Mouse (Mus musculus): ENCODE results near the gene Pbx3. TPM values are rescaled to one million over a fixed set of nuclear protein-coding genes. Genes with fewer than 3 reads are reported as not detected.

The Pbx3 gene
- polyA plus RNA-seq, 1 experiment from 2014 or later = 21.6 TPM

GRCm38 (mm10) chr2:34219150-34219549, 153.8 kb downstream of the Pbx3 start:
- no peak overlapping the region for H3K9ac ChIP-seq
- no peaks in the 10 kb centered on the region for H3K4me1 ChIP-seq
- no peak for ATAC-seq (ENCODE audit: insufficient number of reproducible peaks, low FRiP score, low TSS enrichment, low read depth)
- H3K36me3 ChIP-seq = no peaks in the 10 kb centered on the region
- H3K27me3 ChIP-seq = no peaks in the 10 kb centered on the region
- H3K4me2 ChIP-seq (replicated peaks) = no peak overlapping the region
- no peak overlapping the region for H3K4me3 ChIP-seq (replicated peaks)
- no peaks in the 10 kb centered on the region for H3K9me3 ChIP-seq (replicated peaks)
- 90% methylated on average over 1 of the region's 1 CpGs for WGBS
- no peak overlapping the region for H3K27ac ChIP-seq (replicated peaks)

DNA sequence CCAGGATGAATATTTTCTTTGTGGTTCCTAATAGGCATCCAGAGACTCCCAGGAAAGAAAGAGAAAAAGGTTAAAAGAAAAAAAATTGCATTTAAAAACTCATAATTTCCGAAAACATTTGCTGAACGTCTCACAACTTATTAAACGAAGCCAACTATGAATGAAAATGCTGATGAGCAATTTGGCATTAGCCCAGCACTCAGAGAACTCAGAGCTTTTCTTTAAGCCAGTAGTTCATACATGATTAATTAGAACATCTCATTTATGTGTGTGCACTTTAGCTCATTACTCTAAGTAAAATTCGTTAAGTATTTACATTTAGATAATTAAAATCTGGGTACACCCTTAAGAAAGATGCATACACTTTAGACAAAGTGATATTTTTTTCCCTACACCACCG, 155.3 kb downstream of the Pbx3 start:
- no peak overlapping the region for H3K4me3 ChIP-seq (replicated peaks)
- 60% methylated on average over 5 of the region's 5 CpGs for WGBS
- H3K27ac ChIP-seq (replicated peaks) = no peak overlapping the region
- no peak for ATAC-seq (ENCODE audit: insufficient number of reproducible peaks, low FRiP score, low TSS enrichment, low read depth)
- no peaks in the 10 kb centered on the region for H3K9me3 ChIP-seq (replicated peaks)
- H3K4me2 ChIP-seq (replicated peaks) = no peak overlapping the region
- H3K27me3 ChIP-seq = no peaks in the 10 kb centered on the region
- no peak overlapping the region for H3K9ac ChIP-seq
- no peaks in the 10 kb centered on the region for H3K36me3 ChIP-seq
- H3K4me1 ChIP-seq = no peaks in the 10 kb centered on the region

DNA sequence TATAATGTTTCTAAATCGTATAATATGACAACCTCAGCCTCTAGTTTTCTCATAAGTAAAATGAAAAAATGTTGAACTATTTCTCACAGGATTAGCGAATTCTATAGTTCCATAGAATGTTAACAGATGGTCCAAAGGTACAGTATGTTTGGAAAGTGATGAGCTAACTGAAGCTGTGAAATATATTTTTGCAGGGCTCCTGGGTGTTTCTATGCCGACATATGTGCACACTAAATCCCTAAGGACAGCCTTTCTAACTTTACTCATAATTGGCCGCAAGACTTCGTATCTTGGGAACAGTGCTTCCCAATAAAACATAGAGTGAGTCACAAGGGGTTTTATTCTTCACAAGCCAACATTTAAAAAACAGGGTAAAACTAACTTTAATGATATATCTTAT, 157.4 kb downstream of the Pbx3 start:
- ATAC-seq (ENCODE audit: insufficient number of reproducible peaks, low FRiP score, low TSS enrichment, low read depth) = no peak
- WGBS = 70% methylated on average over 5 of the region's 5 CpGs

GRCm38 (mm10) chr2:34212418-34212817, 160.5 kb downstream of the Pbx3 start:
- H3K9ac ChIP-seq = no peak overlapping the region
- no peak overlapping the region for H3K4me2 ChIP-seq (replicated peaks)
- WGBS = 91% methylated on average over 1 of the region's 1 CpGs
- no peaks in the 10 kb centered on the region for H3K9me3 ChIP-seq (replicated peaks)
- H3K27me3 ChIP-seq = no peaks in the 10 kb centered on the region
- no peak overlapping the region for H3K27ac ChIP-seq (replicated peaks)
- no peaks in the 10 kb centered on the region for H3K36me3 ChIP-seq
- ATAC-seq (ENCODE audit: insufficient number of reproducible peaks, low FRiP score, low TSS enrichment, low read depth) = no peak
- no peak overlapping the region for H3K4me3 ChIP-seq (replicated peaks)
- no peaks in the 10 kb centered on the region for H3K4me1 ChIP-seq

More for the DNA sequence above, 157.4 kb downstream of the Pbx3 start:
- H3K9ac ChIP-seq = no peak overlapping the region
- H3K4me2 ChIP-seq (replicated peaks) = no peak overlapping the region
- H3K27me3 ChIP-seq = no peaks in the 10 kb centered on the region
- no peak overlapping the region for H3K4me3 ChIP-seq (replicated peaks)
- H3K27ac ChIP-seq (replicated peaks) = no peak overlapping the region
- no peaks in the 10 kb centered on the region for H3K9me3 ChIP-seq (replicated peaks)
- no peaks in the 10 kb centered on the region for H3K36me3 ChIP-seq
- no peaks in the 10 kb centered on the region for H3K4me1 ChIP-seq

GRCm38 (mm10) chr2:34204797-34205196, 168.1 kb downstream of the Pbx3 start:
- H3K27me3 ChIP-seq = no peaks in the 10 kb centered on the region
- 92% methylated on average over 8 of the region's 8 CpGs for WGBS
- H3K4me1 ChIP-seq = no peaks in the 10 kb centered on the region
- peaks cover 10% of the 10 kb centered on the region; the same call in 1 of the 2 replicates for H3K36me3 ChIP-seq
- H3K4me2 ChIP-seq (replicated peaks) = no peak overlapping the region
- no peak overlapping the region for H3K4me3 ChIP-seq (replicated peaks)
- no peak overlapping the region for H3K27ac ChIP-seq (replicated peaks)
- no peaks in the 10 kb centered on the region for H3K9me3 ChIP-seq (replicated peaks)
- no peak for ATAC-seq (ENCODE audit: insufficient number of reproducible peaks, low FRiP score, low TSS enrichment, low read depth)
- no peak overlapping the region for H3K9ac ChIP-seq

DNA sequence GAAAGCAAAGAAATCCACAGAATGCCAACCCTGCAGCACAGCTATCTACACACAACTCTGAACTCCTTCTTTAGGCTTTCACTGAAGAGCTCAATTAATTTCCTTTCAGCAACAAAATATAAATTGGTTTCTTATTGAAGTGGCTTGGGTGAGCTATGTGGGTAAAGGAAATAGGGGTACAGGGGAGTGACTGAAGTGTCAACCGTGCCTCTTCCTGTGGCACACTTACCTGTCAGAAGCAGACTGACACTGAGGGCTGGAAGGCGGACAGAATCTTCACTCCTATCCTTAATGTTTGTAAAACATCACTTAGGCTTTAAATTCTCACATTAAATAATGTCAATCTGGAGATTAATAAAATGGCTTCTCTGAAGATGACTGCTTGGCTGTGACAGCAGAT, 168.6 kb downstream of the Pbx3 start:
- no peaks in the 10 kb centered on the region for H3K9me3 ChIP-seq (replicated peaks)
- ATAC-seq (ENCODE audit: insufficient number of reproducible peaks, low FRiP score, low TSS enrichment, low read depth) = no peak
- H3K9ac ChIP-seq = no peak overlapping the region
- no peaks in the 10 kb centered on the region for H3K27me3 ChIP-seq
- no peaks in the 10 kb centered on the region for H3K4me1 ChIP-seq
- no peak overlapping the region for H3K4me3 ChIP-seq (replicated peaks)
- no peak overlapping the region for H3K27ac ChIP-seq (replicated peaks)
- H3K36me3 ChIP-seq = peaks cover 10% of the 10 kb centered on the region; the same call in 1 of the 2 replicates
- H3K4me2 ChIP-seq (replicated peaks) = no peak overlapping the region
- 90% methylated on average over 2 of the region's 2 CpGs for WGBS

DNA sequence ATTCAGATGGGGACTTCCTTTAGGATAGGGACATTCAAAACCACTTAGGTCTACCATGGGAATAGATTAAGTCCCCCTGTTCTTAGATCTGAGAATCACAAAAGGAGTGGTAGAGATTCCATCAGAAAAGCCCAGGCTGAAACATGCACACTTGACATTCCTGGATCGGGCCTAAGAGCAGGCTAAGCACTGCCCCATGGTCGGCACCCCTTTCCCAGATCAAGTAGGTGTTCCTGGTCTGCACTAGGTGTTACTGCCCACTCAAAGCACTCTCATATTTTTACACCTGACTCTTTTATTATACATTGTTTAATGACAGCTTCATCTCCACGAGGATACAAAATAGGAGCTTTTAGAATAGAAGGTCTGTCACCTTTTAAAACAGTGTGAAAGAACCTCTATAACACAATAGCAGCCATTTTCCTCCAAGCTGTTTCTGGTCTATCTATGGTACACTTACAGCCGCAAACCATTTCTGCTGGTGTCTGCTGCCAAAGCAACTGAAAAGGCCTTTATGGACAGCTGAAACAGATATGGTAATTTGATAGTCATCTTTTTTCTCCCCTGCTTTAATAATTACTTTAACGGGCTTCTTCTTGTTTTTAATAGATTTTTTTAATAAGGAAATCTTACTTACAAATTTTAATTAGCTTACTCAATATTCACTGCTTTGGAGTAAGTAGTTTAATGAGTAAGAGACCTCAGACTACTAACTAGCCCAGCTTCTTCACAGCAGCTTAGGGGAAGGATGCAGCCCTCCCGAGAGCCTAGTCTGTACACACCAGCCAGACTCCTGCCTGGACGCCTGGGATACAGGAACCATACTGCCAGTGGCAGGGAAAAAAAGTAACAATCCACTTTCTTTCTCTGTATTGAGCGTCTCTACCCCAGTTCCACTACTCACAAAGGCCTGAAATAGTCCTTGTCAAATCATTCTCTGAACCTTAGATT, 178.8 kb downstream of the Pbx3 start:
- H3K27me3 ChIP-seq = no peaks in the 10 kb centered on the region
- WGBS = 63% methylated on average over 8 of the region's 8 CpGs
- H3K27ac ChIP-seq (replicated peaks) = no peak overlapping the region
- no peak overlapping the region for H3K9ac ChIP-seq
- no peak overlapping the region for H3K4me3 ChIP-seq (replicated peaks)
- no peak for ATAC-seq (ENCODE audit: insufficient number of reproducible peaks, low FRiP score, low TSS enrichment, low read depth)
- no peak overlapping the region for H3K4me2 ChIP-seq (replicated peaks)
- no peaks in the 10 kb centered on the region for H3K36me3 ChIP-seq
- no peaks in the 10 kb centered on the region for H3K9me3 ChIP-seq (replicated peaks)
- no peaks in the 10 kb centered on the region for H3K4me1 ChIP-seq

DNA sequence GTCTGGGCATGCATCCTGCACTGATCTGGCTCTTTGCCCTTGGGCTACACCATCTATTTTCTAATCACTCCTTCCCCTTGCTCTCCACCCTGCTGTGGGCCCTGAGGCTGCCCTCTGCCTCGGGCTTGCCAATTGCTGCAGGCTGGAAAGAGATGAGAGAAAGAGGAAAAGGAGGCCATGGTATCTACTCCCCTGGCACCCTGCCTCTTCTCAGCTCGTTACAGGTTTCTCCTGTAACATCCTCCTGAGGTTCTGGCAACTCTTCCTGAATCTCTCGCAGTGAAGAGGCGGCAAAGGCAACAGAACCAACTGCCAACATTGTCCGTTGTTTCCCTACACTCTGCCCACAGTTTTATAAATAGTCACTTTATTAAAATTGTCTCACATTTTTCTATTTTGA, 179.7 kb downstream of the Pbx3 start:
- ATAC-seq (ENCODE audit: insufficient number of reproducible peaks, low FRiP score, low TSS enrichment, low read depth) = no peak
- Histone ChIP-seq H3K4me2 (replicated peaks) (no peak overlapping the region), H3K27me3 (no peaks in the 10 kb centered on the region), H3K9me3 (replicated peaks) (no peaks in the 10 kb centered on the region), H3K4me3 (replicated peaks) (no peak overlapping the region), H3K27ac (replicated peaks) (no peak overlapping the region), H3K4me1 (no peaks in the 10 kb centered on the region), H3K36me3 (no peaks in the 10 kb centered on the region), H3K9ac (no peak overlapping the region)
- WGBS = 50% methylated on average over 5 of the region's 5 CpGs

DNA sequence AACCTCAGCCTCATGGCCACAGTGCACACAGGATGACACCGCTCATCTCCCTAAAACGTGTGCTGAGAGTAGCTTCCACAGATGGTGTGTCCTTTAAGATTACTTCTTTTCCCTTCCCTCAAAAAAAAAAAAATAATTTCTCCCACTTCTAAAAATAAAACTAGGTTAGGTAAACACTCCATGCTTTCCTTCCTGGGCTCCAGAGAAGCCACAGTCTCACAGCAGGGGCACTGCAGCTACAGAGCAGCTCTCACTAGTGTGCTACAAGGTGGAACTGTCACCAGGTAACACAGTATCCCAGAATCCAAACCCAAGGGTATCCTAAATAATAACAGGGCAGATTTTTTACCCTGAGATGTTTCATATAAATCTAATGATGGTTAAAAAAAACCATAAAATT, 185.6 kb downstream of the Pbx3 start:
- 80% methylated on average over 2 of the region's 2 CpGs for WGBS
- Histone ChIP-seq H3K9ac (no peak overlapping the region), H3K27me3 (no peaks in the 10 kb centered on the region), H3K4me1 (no peaks in the 10 kb centered on the region), H3K4me2 (replicated peaks) (no peak overlapping the region), H3K27ac (replicated peaks) (no peak overlapping the region), H3K4me3 (replicated peaks) (no peak overlapping the region), H3K9me3 (replicated peaks) (no peaks in the 10 kb centered on the region), H3K36me3 (no peaks in the 10 kb centered on the region)
- ATAC-seq (ENCODE audit: insufficient number of reproducible peaks, low FRiP score, low TSS enrichment, low read depth) = no peak

GRCm38 (mm10) chr2:34181600-34181999, 191.3 kb downstream of the Pbx3 start:
- no peak overlapping the region for H3K4me3 ChIP-seq (replicated peaks)
- no peaks in the 10 kb centered on the region for H3K4me1 ChIP-seq
- H3K4me2 ChIP-seq (replicated peaks) = no peak overlapping the region
- WGBS = 78% methylated on average over 1 of the region's 1 CpGs
- H3K9me3 ChIP-seq (replicated peaks) = no peaks in the 10 kb centered on the region
- ATAC-seq (ENCODE audit: insufficient number of reproducible peaks, low FRiP score, low TSS enrichment, low read depth) = no peak
- H3K27me3 ChIP-seq = no peaks in the 10 kb centered on the region
- H3K36me3 ChIP-seq = 0 out of 2 replicates have a peak, but pooled peaks cover 3% of the 10 kb centered on the region
- no peak overlapping the region for H3K9ac ChIP-seq
- H3K27ac ChIP-seq (replicated peaks) = no peak overlapping the region

DNA sequence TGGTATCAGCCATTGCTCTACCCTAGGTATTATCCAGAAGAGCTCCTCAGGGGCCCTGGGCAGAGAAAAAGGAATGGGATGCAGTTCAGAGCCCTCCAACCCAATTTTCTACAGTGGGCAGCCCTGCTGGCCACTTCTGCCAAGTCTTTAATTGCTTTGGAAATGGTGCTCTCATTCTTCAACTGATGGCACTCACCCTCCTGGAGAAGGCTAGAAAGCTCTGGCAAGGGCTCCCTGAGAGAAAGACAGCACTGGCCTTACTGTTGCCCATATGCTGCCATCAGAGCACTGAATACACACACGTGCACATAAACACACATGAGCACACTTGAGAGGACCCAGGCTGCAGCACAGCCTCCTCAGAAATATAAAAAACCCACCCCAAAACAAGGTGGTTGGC, 193.6 kb downstream of the Pbx3 start:
- H3K27me3 ChIP-seq = no peaks in the 10 kb centered on the region
- H3K4me2 ChIP-seq (replicated peaks) = no peak overlapping the region
- 77% methylated on average over 1 of the region's 1 CpGs for WGBS
- no peak overlapping the region for H3K27ac ChIP-seq (replicated peaks)
- no peak for ATAC-seq (ENCODE audit: insufficient number of reproducible peaks, low FRiP score, low TSS enrichment, low read depth)
- H3K36me3 ChIP-seq = 0 out of 2 replicates have a peak, but pooled peaks cover 6% of the 10 kb centered on the region
- no peak overlapping the region for H3K4me3 ChIP-seq (replicated peaks)
- H3K9me3 ChIP-seq (replicated peaks) = no peaks in the 10 kb centered on the region
- H3K9ac ChIP-seq = no peak overlapping the region
- H3K4me1 ChIP-seq = no peaks in the 10 kb centered on the region

GRCm38 (mm10) chr2:34178653-34179052, 194.3 kb downstream of the Pbx3 start:
- H3K4me1 ChIP-seq = no peaks in the 10 kb centered on the region
- H3K9ac ChIP-seq = no peak overlapping the region
- H3K27ac ChIP-seq (replicated peaks) = no peak overlapping the region
- no peak overlapping the region for H3K4me2 ChIP-seq (replicated peaks)
- H3K27me3 ChIP-seq = no peaks in the 10 kb centered on the region
- no peaks in the 10 kb centered on the region for H3K9me3 ChIP-seq (replicated peaks)
- ATAC-seq (ENCODE audit: insufficient number of reproducible peaks, low FRiP score, low TSS enrichment, low read depth) = no peak
- no peak overlapping the region for H3K4me3 ChIP-seq (replicated peaks)
- H3K36me3 ChIP-seq = 0 out of 2 replicates have a peak, but pooled peaks cover 6% of the 10 kb centered on the region

Data from embryonic facial prominence, embryonic 15.5 days (tissue).